Mouse (Mus musculus): Measurements from ENCODE around the gene Gm10643.

Gene Gm10643

GRCm38 (mm10) chr8:84070667-84071066, 5.7 kb upstream of the Gm10643 start:
- DNase-seq = no peak

DNA sequence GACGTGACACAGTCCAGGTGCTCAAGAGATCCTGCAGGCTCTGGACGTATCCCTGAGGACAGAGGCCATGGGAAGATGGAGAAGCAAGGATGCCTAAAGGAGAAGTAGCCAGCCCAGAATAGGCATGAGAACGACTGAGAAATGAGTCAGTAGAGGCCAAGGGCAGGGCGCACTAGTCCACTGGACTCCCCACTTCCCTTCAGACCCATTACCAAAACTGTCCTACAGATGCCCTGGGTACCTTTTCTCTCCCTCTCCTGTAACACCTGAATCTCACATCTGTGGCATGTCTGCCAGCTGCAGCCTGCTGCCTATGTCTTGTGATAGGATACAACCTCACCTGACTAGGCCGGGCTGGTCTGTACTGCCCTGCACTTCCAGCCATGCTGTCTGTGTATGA, 5.3 kb upstream of the Gm10643 start:
- DNase-seq = no peak

DNA sequence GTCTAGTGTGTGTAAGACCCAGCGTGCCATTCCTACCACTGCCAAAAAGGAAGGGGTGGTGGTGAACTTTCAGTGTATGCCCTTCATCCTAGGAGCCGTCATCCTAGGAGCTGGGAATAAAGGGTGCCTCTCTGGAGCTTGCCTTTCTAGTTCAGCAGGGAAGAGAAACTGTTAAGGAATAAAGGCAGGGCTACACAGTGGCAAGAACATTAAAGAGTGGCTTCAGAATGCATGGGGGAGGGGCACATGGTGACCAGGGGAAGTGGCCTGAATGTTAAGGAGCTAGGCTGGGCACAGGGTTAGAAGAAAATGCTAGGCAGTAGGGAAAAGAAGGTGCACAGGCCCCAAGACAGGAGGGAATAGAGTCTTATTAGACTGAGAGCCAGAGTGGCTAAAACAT, 4.8 kb upstream of the Gm10643 start:
- DNase-seq = no peak

DNA sequence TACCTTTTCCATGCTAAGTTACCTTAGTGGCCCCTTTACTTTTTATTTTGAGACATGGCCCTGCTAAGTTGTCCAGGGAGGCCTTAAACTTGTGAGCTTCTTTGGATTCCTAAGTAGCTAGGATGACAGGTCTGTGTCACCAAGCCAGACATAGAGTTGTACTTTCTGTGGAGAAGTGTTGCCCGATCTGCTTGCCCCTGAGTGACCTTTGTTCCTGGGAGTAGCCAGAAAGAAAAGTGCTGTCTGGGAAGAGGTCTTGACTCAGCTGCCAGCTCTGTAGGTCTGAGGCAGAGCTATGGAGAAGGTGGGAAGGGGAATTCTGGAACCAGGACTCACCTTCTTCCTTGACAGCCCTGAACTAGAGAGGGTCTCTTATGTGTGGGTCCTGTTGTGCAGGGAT, 4.2 kb upstream of the Gm10643 start:
- DNase-seq = peak in 1 of 2 experiments; percentile 45

- no peak for DNase-seq
Measured at GRCm38 (mm10) chr8:84068316-84069035, 3.5 kb upstream of the Gm10643 start.

DNA sequence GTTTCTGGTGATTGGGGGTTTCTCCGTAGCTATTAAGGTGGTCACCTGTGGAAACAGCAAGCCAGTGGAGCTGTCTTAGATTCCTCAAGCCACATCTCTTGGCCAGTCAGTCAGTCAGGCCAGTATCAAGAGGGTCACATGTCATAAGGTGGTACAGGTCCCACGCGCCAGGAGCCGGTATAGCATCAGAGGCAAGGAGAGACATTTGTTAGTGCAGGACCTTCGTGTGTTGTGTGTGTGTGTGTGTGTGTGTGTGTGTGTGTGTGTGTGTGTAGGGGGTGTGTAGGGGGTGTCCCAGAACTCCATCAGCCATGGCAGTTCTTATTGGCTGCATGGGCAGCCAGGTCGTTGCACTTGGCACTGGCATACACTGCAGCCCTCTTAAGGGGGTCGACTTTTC, 3.0 kb upstream of the Gm10643 start:
- no peak for DNase-seq

- DNase-seq = peak; percentile 93 to 98
Measured at GRCm38 (mm10) chr8:84067047-84067573, 2.2 kb upstream of the Gm10643 start.

DNA sequence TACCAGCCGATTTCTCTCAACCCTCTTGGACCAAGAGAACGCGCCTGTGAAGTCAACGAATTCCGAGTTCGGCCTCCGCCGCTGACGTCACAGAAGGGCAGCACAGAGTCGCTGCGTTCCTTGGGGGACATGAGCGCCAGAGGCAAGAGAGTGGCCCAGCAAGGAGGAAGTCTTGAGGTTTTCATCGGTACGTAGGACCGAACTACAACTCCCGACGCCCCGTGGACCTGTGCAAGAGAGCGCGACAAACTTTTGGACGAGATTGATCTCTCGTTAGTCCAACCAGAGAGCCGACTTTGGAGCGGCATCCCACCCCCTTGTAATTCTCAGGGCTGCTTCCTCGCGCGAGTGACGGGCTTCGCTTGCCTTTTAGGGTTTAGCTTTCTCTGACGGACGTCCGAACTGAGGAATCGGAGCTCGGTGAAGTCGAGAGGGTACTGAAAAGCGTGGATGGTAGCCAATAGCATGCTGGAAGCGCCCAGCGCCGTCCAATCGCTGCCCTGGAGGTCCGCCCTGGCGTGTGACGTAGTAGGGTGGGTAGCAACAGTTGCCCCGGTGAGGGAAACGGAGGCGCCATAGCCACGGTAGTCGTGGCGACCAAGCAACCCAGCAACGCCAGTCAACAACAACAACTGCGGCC, 1.5 kb upstream of the Gm10643 start, which contains the start of gene Rfx1:
Gene Rfx1, plus strand, starts transcription at position 544 of the 640 bp plus-strand sequence.
- peak; percentile 100 for DNase-seq

GRCm38 (mm10) chr8:84065457-84066072, 628 bp upstream of the Gm10643 start:
- DNase-seq = no peak

GRCm38 (mm10) chr8:84063861-84064610, 901 bp downstream of the Gm10643 start:
- no peak for DNase-seq

GRCm38 (mm10) chr8:84060245-84060644, 4.7 kb downstream of the Gm10643 start:
- no peak for DNase-seq

- DNase-seq = no peak
Measured at GRCm38 (mm10) chr8:84059226-84059625, 5.7 kb downstream of the Gm10643 start.

DNA sequence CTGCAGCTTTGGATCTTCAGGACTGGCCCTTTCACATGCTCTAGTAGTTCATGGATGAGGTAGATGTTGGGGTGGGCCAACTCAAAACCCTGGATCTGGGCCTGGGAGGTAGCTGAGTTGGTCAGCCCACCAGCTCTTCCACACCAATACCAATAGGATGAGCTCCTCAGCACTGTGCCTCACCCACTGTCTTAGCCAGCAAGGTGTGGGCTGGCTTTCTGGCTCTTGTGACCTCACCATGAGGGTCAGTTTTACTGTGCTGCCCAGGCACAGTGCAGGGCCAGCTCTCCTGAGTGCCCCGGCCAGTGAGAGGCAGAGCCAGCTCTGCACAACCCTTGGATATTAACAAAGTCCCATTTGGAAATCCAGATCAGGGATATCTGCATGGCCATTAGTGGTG, 7.1 kb downstream of the Gm10643 start:
- no peak for DNase-seq

DNA sequence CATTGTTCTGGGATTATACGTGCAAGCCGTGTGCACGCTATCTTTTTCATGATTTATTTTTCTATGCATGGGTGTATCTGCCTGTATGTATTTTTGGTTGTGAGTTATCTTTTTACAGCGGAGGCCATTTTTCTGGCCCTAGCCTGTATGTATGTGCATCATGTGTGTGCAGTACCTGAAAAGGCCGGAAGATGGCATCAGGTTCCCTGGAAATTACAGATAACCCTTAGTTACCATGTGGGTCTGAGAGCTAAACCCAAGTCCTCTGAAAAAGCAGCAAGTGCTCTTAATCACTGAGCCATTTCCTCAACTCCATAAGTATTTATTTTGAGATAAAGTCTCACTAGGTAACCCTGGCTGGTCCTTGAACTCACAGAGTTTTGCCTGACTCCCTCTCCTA, 11.7 kb downstream of the Gm10643 start:
- DNase-seq = no peak

- DNase-seq = no peak
Measured at GRCm38 (mm10) chr8:84052746-84053145, 12.2 kb downstream of the Gm10643 start.

DNA sequence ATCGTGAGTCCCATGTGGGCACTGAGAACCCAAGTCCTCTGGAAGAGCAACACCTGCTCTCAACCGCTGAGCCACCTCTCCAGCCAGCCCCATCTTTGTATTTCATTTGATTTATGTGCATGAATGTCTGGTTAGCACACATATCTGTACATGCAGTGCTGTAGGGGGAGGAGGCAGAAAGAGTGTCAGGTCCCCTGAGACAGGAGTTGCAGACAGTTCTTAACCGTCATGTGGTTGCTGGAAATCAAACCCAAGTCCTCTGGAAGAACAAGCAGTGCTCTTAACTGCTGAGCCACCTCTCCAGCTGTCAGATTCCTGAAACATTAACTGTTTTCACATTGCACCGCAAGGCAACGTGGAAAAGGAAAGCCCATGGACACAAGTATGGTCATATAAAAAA, 16.8 kb downstream of the Gm10643 start:
- no peak for DNase-seq

DNA sequence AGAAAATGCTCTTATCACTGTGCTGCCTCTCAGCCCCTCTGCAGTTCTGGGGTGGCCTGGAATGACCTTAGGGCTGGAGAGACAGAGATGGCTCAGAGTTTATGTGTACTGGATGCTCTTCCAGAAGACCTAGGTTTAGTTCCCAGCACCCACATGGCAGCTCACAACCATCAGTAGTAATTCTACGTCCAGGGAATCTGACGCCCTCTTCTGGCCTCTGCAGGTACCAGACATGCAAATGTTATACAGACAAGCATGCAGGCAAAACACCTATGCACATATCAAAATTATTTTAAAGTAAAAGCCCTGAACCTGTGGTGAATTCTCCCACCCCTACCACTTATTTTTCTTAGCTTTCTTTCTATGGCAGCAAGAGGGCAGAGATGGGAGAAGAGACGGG, 18.4 kb downstream of the Gm10643 start:
- no peak for DNase-seq

DNA sequence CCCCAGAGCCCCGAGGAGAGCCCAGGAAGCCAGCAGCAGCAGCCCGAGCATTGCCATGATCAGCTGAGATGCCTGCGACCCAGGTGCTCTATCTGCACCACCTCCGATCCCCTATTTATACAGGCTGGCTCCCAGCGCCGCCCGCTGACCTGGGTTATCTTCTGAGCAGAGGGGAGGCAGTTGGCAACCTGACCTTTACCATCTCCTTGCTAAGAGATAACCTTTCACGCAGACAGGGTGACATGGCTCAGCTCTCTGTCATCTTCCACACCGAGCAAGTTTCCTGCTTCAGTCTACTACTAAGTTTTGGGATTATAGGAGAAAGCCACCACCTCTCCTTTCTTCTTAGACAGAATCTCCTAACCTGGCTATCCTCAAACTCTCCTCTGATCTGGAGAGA, 20.0 kb downstream of the Gm10643 start, which contains the start of gene Rln3:
Gene Rln3, minus strand, starts transcription at position 101 of the 400 bp plus-strand sequence.
- DNase-seq = no peak

DNA sequence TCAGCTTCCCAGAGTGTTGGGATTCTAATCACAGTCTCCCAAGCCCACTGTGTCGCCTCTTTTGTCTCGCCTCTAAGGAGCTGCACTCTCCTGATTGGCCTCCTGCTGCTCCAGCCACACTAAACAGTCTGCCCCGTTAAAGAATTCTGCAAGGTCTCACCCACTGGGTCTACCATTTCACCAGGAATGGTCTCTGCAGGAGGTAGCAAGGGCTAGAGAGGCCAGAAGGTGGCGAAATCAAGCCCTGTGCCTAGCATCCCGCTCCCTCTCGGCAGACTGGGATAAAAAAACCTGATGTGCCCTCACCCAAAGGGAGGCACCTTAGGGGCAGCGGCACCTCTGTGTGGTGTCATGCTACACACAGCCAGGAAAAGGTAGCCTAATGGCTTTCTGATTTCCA, 20.8 kb downstream of the Gm10643 start:
- DNase-seq = no peak

GRCm38 (mm10) chr8:84042948-84043342, 22.0 kb downstream of the Gm10643 start:
- no peak for DNase-seq

- peak; percentile 50 to 71 for DNase-seq
Measured at GRCm38 (mm10) chr8:84042066-84042947, 22.6 kb downstream of the Gm10643 start, which contains the start of gene Il27ra. Gene Il27ra (minus strand): TSS chr8:84042589.

GRCm38 (mm10) chr8:84039050-84039449, 25.9 kb downstream of the Gm10643 start:
- peak; percentile 53 to 79 for DNase-seq
